Mouse (Mus musculus) hindbrain, embryonic 13.5 days (tissue): ENCODE results near the gene Rreb1. TPM values are rescaled to one million over a fixed set of nuclear protein-coding genes. Genes with fewer than 3 reads are reported as not detected.

Experiments used
- ATAC-seq: fragments of 200-750 bp; cut with Nextera tagmentation; 2 replicates; pipeline ENCODE4 v1.8.0; 2017; ENCODE audit warnings: moderate TSS enrichment; ENCODE audit not compliant: low FRiP score
- H3K27ac ChIP-seq: fragments of 300-500 bp; sonication (generic); 2 replicates; pipeline ENCODE4 v1.5.1; 2015; ENCODE audit warnings: inconsistent platforms, mild to moderate bottlenecking, moderate library complexity
- H3K27me3 ChIP-seq: fragments of 300-500 bp; sonication (generic); 2 replicates; pipeline ENCODE4 v1.6.1; 2015; ENCODE audit warnings: mild to moderate bottlenecking, inconsistent platforms
- H3K36me3 ChIP-seq: fragments of 300-500 bp; sonication (generic); 2 replicates; pipeline ENCODE4 v1.6.1; 2015; ENCODE audit warnings: mild to moderate bottlenecking, inconsistent platforms
- H3K4me1 ChIP-seq: fragments of 300-500 bp; sonication (generic); replicated peaks from 2 replicates; pipeline ENCODE4 v1.6.1; 2015; ENCODE audit warnings: inconsistent platforms
- H3K4me2 ChIP-seq: fragments of 300-500 bp; sonication (generic); 2 replicates; pipeline ENCODE4 v1.6.1; 2015; ENCODE audit warnings: inconsistent platforms, mild to moderate bottlenecking, moderate library complexity
- H3K4me3 ChIP-seq: fragments of 300-500 bp; sonication (generic); 2 replicates; pipeline ENCODE4 v1.5.1; 2015; ENCODE audit warnings: mild to moderate bottlenecking, inconsistent platforms
- H3K9ac ChIP-seq: fragments of 300-500 bp; sonication (generic); 2 replicates; pipeline ENCODE4 v1.6.1; 2015; ENCODE audit warnings: mild to moderate bottlenecking, inconsistent platforms
- H3K9me3 ChIP-seq: fragments of 300-500 bp; sonication (generic); 2 replicates; pipeline ENCODE4 v1.6.1; 2016; ENCODE audit warnings: inconsistent platforms
- WGBS: fragments of 180-500 bp; shearing (Covaris S2); methylation state at CpG from one replicate; pipeline ENCODE4 v1.1.7; 2015; 5-methylcytosine and 5-hydroxymethylcytosine counted together
- polyA plus RNA-seq: library from polyadenylated mRNA; unstranded; fragments of >200 nt; fragmentation: Nextera tagmentation; extraction: Ambion mirVana; gene quantifications from 2 replicates; pipeline ENCODE4 v1.2.1, GENCODE M21; 2015

The Rreb1 gene
- polyA plus RNA-seq, 1 experiment from 2014 or later, result 2.5 TPM

DNA sequence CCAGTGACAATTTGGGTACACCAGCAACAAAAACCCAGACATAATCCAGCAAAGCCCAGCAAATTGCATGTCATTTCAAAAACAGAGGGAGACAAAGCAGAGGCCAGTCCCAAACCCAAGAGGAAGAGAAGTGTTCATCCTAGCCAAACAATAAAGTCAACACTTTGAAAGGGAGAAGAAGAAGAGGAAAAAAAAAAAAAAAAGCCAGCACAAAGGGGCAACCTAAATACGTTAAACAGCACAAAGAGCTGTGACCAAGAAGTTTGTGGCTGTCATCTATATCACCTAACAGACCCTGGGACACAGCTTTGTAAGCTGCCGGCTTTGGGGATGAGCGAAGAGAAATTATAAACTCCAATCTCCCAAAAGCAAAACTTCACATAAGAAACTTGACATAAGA is 17.8 kb upstream of the Rreb1 start:
- Histone ChIP-seq H3K27ac (no peak overlapping the region), H3K9ac (no peak overlapping the region), H3K4me1 (peaks cover 16% of the 10 kb centered on the region), H3K36me3 (no peaks in the 10 kb centered on the region), H3K4me3 (no peak overlapping the region), H3K4me2 (no peak overlapping the region), H3K27me3 (peaks cover 47% of the 10 kb centered on the region), H3K9me3 (no peaks in the 10 kb centered on the region)
- 29% methylated on average over 3 of the region's 3 CpGs for WGBS
- no peak for ATAC-seq

DNA sequence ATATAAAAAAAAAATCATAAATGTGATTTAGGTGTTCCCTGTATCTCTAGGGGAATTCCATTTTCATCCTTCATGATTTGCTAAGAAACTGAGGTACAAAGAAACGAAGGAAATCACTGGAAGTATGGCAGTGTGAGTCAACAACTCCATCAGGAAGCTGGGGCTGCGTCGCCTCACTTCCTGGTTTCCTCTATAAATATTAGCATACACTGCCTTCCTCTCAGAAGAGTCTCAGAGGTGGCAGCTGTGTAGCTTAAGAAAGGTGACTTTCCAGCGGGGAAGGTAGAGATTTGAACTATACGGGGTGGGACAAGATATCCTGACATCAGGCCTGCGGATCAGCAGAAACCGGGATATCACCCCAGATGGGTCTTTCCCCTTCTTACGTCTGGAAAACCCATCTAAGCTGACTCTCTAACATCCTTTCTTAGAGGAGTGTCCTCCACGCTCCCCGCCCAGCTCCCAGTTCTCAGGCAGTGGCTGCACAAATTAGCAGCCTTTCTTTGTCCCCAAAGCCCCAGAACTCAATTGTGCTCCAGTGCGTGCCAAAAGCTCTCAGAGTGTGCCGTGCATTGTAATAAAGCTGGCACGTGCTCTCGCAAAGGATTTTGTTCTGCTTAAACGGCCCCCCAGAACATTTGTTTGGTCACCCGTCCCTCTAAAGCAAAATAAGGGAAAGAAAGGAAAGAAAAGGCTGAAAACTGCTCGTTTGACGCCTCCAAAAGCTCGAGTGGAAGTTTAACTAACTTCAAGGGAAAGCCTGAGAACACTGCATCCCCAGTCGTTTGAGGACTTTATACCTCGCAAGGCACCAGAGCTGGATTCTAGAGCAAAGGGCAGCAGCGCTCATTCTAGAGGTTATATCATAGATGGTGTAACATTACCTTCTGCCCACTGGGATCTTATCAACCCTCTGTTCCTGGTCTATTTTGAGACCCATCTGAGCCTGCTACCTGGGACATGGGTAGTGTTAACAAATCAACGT is 17.0 kb upstream of the Rreb1 start:
- H3K36me3 ChIP-seq, result no peaks in the 10 kb centered on the region
- peaks cover 47% of the 10 kb centered on the region for H3K27me3 ChIP-seq
- H3K9me3 ChIP-seq, result 0 out of 2 replicates have a peak, but pooled peaks cover 5% of the 10 kb centered on the region
- no peak overlapping the region for H3K27ac ChIP-seq
- ATAC-seq, result peak; percentile 69; the same call in 1 of the 2 replicates
- H3K4me2 ChIP-seq, result peak overlapping the region; percentile 45
- peak overlapping the region; percentile 15 for H3K4me3 ChIP-seq
- WGBS, result 18% methylated on average over 23 of the region's 23 CpGs
- H3K9ac ChIP-seq, result peak overlapping the region; percentile 55; the same call in 1 of the 2 replicates
- H3K4me1 ChIP-seq, result peaks cover 16% of the 10 kb centered on the region

DNA sequence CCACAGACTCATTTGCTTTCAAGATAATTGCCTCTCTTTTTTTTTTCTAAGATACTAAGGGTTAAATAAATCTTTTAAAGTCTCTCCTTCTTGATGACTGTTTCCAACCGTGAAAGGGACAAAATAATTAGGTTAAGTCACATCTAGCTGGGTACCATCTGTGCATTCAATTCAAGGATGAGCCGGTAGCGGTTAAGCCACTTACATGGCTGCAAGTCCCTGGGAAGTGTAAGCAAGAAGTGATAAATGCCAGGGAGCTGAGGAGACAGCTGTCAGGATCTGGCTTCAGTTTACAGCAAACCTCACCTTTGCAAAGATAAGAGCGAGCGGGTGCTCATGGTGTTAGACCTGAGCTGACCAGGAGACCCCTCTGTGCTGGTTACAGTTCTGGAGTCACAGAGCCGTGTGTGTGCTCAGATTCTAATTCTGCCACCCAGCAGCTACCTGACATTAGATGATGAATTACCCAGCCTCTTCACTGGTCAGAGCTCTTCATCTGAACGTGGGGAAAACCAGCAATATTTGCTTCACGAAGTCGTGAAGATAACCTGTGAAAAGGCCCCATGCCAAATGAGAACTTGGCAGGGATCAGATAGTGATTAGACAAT is 14.3 kb upstream of the Rreb1 start:
- 66% methylated on average over 9 of the region's 9 CpGs for WGBS
- no peak for ATAC-seq
- H3K27me3 ChIP-seq, result peaks cover 38% of the 10 kb centered on the region

DNA sequence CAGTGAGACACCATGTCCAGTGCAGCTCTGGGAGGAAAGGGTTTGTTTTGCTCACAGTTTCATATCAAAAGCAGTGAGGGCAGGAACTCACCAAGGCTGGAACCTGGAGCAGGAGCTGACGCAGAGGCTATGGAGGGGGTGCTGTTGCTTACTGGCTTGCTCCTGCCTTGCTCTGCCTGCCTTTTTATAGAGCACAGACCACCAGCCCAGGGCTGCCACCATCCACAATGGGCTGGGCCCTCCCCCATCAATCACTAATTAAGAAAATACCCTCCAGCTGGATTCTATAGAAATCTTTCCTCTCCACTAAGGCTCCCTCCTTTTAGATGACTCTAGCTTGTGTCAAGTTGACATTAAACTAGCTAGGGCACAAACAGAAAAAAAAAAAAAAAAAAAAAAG is 8.4 kb upstream of the Rreb1 start:
- no peak overlapping the region for H3K9ac ChIP-seq
- no peaks in the 10 kb centered on the region for H3K27me3 ChIP-seq
- 0 out of 2 replicates have a peak, but pooled peaks cover 7% of the 10 kb centered on the region for H3K9me3 ChIP-seq
- 6% methylated on average over 1 of the region's 1 CpGs for WGBS
- no peak overlapping the region for H3K27ac ChIP-seq
- H3K4me3 ChIP-seq, result no peak overlapping the region
- H3K36me3 ChIP-seq, result no peaks in the 10 kb centered on the region
- no peak for ATAC-seq
- H3K4me2 ChIP-seq, result no peak overlapping the region
- no peaks in the 10 kb centered on the region for H3K4me1 ChIP-seq

More for the DNA sequence above, 14.3 kb upstream of the Rreb1 start:
- H3K4me2 ChIP-seq, result no peak overlapping the region
- H3K36me3 ChIP-seq, result no peaks in the 10 kb centered on the region
- H3K9me3 ChIP-seq, result 0 out of 2 replicates have a peak, but pooled peaks cover 7% of the 10 kb centered on the region
- H3K4me3 ChIP-seq, result no peak overlapping the region
- peaks cover 16% of the 10 kb centered on the region for H3K4me1 ChIP-seq
- H3K27ac ChIP-seq, result no peak overlapping the region
- no peak overlapping the region for H3K9ac ChIP-seq

DNA sequence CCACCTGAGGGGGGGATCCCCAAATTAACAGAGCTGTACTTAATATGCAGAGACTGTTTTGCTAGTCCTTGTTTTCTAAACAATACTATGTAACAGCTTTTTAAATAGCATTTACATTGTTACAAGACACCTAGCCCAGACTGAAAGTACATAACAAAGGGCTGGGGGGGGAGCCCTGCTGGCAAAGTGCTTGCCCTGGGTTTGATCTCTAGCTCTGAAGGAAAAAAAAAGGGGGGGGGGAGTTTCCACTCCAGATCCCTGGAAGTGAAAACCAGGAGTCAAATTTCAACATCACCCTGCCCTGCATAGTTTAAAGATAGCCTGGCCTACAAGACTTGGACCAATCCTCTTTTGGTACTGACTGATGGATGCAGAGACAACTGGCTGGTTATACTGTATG is 4.7 kb upstream of the Rreb1 start:
- peaks cover 9% of the 10 kb centered on the region for H3K4me1 ChIP-seq
- ATAC-seq, result no peak
- H3K9ac ChIP-seq, result no peak overlapping the region
- no peak overlapping the region for H3K4me3 ChIP-seq
- H3K27me3 ChIP-seq, result peaks cover 21% of the 10 kb centered on the region
- no peak overlapping the region for H3K27ac ChIP-seq
- no peaks in the 10 kb centered on the region for H3K9me3 ChIP-seq
- no peak overlapping the region for H3K4me2 ChIP-seq
- H3K36me3 ChIP-seq, result no peaks in the 10 kb centered on the region

DNA sequence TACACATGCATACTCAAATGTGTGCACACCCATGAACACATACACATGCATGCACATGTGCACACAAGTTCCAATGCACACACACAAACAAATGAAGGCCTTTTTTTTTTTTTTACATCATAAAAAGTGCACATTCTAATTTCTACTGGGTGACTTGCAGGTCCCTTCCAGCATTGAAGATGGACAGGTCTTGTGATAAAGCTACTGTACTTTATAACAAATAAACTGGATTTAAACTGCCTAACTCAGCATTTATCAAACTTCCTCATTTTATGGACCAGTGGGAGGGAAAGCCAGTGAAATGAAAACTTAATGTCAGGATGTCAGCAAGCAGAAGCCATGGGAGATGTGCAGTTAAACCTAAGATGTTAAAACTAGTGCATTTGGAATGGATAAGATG is 1.5 kb upstream of the Rreb1 start:
- Histone ChIP-seq H3K9me3 (no peaks in the 10 kb centered on the region), H3K27ac (no peak overlapping the region), H3K4me3 (no peak overlapping the region), H3K9ac (no peak overlapping the region), H3K4me1 (peaks cover 22% of the 10 kb centered on the region), H3K27me3 (peaks cover 44% of the 10 kb centered on the region), H3K36me3 (no peaks in the 10 kb centered on the region), H3K4me2 (no peak overlapping the region)
- no peak for ATAC-seq

DNA sequence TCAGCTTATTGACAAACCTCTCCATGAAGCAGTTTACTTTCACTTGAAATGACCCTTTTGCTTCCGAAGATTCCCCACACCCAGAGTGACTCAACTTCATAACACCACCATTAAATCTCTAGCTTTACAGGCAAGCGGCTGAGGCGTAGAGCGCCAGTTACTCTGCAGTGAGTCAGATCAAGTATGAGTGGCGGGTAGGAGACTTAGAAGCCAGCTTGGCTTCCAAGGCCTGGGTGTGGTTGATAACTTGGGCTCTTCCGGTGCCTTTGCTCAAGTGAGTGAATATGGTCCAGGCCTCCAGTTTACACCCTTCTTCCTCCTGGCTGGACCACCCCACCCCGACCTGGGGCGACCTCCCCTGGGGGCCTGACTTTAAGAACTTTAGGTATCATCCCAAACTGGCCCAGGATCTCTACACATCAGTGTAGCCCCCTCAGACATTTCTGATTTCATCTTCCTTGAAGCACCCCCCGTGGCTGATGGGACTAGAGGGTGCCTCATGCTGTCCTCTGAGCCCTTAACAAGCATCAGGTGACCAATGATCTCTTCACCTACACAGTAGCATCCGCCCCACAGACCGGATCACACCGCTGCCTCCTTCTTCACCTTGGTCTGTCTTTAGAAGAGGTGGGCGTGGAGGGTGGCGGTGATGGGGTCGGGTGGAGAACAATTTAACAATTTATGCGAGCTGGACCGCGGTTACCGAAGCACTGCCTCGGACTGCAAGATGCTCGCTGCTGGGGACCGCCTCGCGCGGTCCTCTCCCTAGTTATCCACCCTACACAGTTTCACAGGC is 651 bp upstream of the Rreb1 start:
- peak overlapping the region; percentile 69 for H3K9ac ChIP-seq
- peak overlapping the region; percentile 100 for H3K4me2 ChIP-seq
- H3K4me1 ChIP-seq, result peaks cover 22% of the 10 kb centered on the region
- H3K27me3 ChIP-seq, result peaks cover 44% of the 10 kb centered on the region
- 0 out of 2 replicates have a peak, but pooled peaks have one; percentile 33 for ATAC-seq
- 18% methylated on average over 25 of the region's 25 CpGs for WGBS
- no peaks in the 10 kb centered on the region for H3K36me3 ChIP-seq
- no peak overlapping the region for H3K27ac ChIP-seq
- no peaks in the 10 kb centered on the region for H3K9me3 ChIP-seq
- H3K4me3 ChIP-seq, result peak overlapping the region; percentile 57

DNA sequence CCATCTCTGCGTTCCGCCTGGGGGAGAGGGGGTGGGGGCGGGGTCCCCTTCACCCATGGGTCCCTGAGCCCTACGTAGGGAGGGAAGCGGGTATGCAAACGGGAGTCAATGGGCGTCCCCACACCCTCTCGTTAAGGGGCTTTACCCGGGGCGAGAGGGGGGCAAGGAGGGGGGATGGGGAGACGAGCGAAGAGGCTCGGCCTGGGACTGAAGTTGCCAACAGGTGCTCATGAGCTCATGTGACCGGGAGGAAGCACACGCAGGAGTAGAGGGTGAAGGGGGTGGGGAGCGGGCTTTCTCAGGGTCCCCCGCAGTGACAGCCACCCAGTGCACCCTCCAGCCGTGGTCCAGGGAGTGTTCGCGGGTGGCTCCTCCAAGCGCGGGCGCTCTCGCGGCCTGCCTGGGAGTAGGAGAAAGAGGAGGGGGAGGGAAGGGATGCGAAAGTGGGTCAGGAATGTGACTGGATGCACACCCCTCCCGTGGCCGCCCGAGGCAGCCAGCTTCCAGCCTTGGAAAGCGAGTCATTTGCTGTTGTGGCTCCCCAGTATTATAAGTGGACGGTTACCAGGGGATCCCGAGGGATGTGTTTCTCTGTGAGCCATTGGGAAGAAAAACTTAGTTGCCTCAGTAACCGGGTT is 513 bp downstream of the Rreb1 start:
- H3K27ac ChIP-seq, result no peak overlapping the region
- H3K9me3 ChIP-seq, result no peaks in the 10 kb centered on the region
- 0% methylated on average over 33 of the region's 33 CpGs for WGBS
- H3K27me3 ChIP-seq, result peaks cover 44% of the 10 kb centered on the region
- peak overlapping the region; percentile 100 for H3K4me2 ChIP-seq
- no peaks in the 10 kb centered on the region for H3K36me3 ChIP-seq
- peak overlapping the region; percentile 57 for H3K4me3 ChIP-seq
- peak overlapping the region; percentile 69 for H3K9ac ChIP-seq
- peak; percentile 75 for ATAC-seq
- peaks cover 22% of the 10 kb centered on the region for H3K4me1 ChIP-seq

DNA sequence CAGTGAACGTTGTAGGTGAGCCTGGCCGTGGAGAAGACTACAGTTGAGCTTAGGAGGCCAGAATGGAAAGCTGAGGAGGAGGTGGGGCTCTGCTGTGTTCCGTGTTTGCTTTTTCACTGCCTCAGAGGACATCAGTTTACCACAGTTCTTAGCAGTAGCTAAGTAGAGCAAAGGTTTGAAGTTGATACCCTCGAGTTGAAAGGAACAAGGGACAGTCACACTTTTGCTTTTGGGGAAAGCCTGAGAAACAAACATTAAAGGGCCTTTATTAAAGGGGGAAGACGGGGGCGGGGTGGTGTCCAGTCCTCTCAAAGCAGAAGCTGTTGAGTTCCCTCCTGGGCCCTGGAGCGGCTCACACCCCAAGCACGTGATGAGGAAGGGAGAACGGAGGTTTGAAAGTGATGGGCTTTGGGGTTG is 1.1 kb downstream of the Rreb1 start:
- no peaks in the 10 kb centered on the region for H3K36me3 ChIP-seq
- H3K9me3 ChIP-seq, result no peaks in the 10 kb centered on the region
- H3K4me3 ChIP-seq, result peak overlapping the region; percentile 57
- no peak overlapping the region for H3K27ac ChIP-seq
- peaks cover 22% of the 10 kb centered on the region for H3K4me1 ChIP-seq
- peaks cover 44% of the 10 kb centered on the region for H3K27me3 ChIP-seq
- H3K9ac ChIP-seq, result peak overlapping the region; percentile 69; the same call in 1 of the 2 replicates
- ATAC-seq, result no peak; the same call in 1 of the 2 replicates
- WGBS, result 6% methylated on average over 9 of the region's 9 CpGs
- peak overlapping the region; percentile 100 for H3K4me2 ChIP-seq

DNA sequence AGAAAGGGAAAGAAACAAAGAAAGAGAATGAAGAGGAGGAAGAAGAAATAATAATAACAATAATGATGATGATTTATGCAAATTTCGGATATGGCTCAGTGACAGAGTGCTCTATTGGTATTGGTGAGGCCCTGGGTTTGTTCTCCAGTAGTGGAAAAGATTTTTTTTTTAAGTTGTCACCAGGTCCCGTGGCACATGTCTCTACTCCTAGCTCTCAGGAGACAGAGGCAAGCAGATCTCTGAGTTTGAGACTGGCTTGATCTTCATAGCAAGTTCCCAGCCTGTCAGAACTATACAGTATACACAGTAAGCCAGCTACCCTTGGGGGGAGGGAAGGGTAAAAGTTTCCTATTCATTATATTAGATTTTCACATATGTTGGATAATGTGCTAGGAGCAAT is 3.4 kb downstream of the Rreb1 start:
- 78% methylated on average over 2 of the region's 2 CpGs for WGBS
- H3K4me3 ChIP-seq, result no peak overlapping the region
- no peak for ATAC-seq
- H3K36me3 ChIP-seq, result no peaks in the 10 kb centered on the region
- peaks cover 22% of the 10 kb centered on the region for H3K4me1 ChIP-seq
- peaks cover 42% of the 10 kb centered on the region for H3K27me3 ChIP-seq
- no peak overlapping the region for H3K27ac ChIP-seq
- H3K9ac ChIP-seq, result no peak overlapping the region
- no peaks in the 10 kb centered on the region for H3K9me3 ChIP-seq
- H3K4me2 ChIP-seq, result no peak overlapping the region

DNA sequence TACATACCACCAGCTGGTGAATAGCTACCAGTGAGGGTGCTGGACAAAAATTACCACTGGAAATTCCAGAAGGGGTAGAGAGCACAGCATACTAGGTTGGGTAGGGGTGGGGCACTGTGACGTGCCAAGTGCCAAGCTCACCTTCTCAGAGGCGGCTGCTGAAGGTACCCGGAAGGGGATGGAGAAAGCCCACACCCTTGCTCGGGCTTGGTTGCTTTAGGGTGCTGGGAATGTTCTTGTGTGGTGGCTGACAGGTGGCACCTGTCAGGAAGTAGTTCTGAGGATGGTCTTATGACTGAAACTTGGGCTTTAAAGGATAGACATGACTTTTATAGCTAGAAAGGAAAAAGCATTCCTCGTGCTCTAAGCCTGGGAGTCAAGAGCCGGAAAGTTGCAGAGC is 3.9 kb downstream of the Rreb1 start:
- 84% methylated on average over 6 of the region's 6 CpGs for WGBS
- Histone ChIP-seq H3K27ac (no peak overlapping the region), H3K4me3 (no peak overlapping the region), H3K9ac (no peak overlapping the region), H3K4me1 (peaks cover 22% of the 10 kb centered on the region), H3K36me3 (no peaks in the 10 kb centered on the region), H3K27me3 (peaks cover 36% of the 10 kb centered on the region), H3K9me3 (no peaks in the 10 kb centered on the region), H3K4me2 (no peak overlapping the region)
- no peak for ATAC-seq
